Mouse (Mus musculus) lung, postnatal 0 days (tissue): Measurements from ENCODE around the gene Thsd7a.

Experiments used
- CTCF ChIP-seq: IDR thresholded peaks from 2 replicates; pipeline ENCODE4 v1.5.1; 2016; ENCODE audit warnings: antibody characterized with exemption, mild to moderate bottlenecking
- EP300 ChIP-seq: IDR thresholded peaks from 2 replicates; pipeline ENCODE4 v1.6.1; 2016; ENCODE audit warnings: antibody characterized with exemption, mild to moderate bottlenecking, control low read depth

- TF ChIP-seq CTCF = no peak
- no peak for TF ChIP-seq EP300
Observed at GRCm38 (mm10) chr6:12602927-12603326, 146.3 kb downstream of the Thsd7a start.
